Mouse (Mus musculus) layer of hippocampus, adult 9-11 months (tissue): Measurements from ENCODE around the gene Myom3.

Experiments
- DNase-seq: peaks from one replicate; pipeline ENCODE4 v3.0.0; 2022

Myom3 gene

DNA sequence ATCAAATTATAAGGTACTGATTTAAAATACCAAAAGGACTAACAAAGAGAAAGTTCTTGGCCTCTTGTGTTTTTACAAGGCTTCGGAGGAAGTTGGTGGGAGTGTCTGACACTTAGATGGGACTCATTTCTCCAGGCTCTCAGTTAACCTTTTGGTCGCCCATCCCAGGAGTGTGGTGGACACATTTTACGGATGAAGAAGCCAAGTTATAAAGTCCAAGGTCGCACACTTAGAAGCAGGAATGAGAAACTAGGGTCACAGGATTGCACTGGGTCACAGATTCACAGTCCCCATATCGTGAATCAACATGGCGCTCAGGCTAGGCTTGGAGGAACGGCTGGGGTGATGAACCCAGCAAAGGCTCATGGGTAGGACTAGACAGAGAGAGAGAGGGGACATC lies 2.1 kb downstream of the Myom3 start:
- DNase-seq, result no peak

DNA sequence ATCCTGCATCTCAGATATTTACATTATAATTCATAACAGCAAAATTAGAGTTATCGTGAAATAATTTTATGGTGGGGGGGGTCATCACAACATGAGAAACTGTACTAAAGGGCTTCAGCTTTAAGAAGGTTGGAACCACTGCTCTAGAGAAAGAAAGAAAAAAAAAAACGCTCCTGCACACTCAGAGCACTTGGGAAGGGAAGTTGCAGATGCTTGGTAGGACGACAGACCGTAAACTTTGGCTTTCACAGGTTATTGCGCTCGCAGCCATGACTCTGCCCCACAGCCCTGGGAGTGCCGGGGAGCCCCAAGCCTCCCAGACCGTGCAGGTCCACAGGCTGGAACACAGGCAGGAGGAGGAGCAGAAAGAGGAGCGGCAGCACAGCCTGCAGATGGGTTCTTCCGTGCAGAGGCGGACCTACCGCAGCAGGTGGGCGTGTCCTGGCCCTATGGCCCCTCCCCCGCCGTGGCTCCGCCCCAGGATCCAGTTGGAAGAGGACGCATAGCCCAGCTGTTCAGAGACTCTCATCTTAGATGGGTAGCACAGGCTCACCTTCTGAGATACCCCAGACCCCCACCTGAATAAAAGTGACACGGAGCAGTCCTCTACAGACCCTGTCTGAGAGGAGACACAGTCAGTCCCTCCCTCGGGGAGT lies 2.9 kb downstream of the Myom3 start:
- peak; percentile 34 for DNase-seq

DNA sequence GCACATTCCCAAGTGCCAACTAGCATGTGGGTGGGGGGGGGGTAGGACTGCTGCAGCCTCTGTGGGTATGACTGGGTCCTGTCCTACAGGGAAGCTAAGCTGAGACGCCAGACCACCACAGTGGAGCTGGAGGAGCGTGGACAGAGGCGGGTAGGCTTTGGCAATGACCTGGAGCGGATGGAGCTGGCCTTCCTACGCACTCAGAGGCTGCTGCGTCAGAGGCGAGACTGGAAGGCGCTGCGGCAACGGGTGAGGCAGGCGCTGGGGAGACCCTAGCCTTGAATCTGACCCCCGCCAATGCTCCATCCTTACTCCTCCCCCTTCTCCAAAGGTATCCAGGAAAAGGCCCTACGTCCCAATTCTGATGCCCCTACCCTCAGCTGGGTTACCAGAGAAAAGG lies 5.2 kb downstream of the Myom3 start:
- DNase-seq, result no peak

DNA sequence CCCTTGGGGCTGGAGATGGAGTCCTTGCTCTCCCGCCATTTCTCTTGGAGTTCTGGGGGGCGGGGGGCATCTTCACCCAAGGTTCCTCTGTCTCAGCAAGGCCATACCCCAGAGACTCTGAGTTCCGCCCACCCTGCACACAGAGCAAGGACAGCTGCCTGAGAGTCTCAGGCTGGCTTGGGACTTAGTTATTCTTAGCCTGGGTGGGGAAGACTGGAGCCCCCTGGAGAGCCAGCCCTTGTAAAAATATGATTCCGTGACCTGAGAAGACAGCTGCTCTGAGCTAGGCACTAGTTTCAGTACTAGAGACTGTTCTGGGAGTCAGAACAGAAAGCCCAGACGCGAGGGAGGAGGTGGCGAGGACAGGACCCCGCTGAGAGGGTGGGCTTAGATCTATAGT lies 6.2 kb downstream of the Myom3 start:
- no peak for DNase-seq

DNA sequence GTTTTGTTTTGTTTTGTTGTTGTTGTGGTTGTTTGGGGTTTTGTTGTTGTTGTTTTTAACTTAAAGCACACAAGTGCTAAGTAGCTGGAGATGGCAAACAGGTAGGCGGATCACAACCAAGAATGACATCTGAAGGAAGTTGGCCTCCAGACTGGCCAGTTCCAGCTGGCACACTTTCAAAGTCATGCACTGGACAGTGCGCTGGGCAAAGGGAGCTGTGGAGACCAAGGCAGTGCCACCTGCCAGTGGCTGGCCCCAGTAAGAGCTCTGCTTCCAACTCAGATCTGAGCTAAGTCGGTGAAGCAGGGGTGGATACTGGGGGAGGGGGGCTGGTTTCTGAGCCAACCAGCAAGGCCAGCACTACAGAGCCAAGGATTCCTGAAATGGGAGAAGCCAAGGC lies 7.5 kb downstream of the Myom3 start:
- no peak for DNase-seq

DNA sequence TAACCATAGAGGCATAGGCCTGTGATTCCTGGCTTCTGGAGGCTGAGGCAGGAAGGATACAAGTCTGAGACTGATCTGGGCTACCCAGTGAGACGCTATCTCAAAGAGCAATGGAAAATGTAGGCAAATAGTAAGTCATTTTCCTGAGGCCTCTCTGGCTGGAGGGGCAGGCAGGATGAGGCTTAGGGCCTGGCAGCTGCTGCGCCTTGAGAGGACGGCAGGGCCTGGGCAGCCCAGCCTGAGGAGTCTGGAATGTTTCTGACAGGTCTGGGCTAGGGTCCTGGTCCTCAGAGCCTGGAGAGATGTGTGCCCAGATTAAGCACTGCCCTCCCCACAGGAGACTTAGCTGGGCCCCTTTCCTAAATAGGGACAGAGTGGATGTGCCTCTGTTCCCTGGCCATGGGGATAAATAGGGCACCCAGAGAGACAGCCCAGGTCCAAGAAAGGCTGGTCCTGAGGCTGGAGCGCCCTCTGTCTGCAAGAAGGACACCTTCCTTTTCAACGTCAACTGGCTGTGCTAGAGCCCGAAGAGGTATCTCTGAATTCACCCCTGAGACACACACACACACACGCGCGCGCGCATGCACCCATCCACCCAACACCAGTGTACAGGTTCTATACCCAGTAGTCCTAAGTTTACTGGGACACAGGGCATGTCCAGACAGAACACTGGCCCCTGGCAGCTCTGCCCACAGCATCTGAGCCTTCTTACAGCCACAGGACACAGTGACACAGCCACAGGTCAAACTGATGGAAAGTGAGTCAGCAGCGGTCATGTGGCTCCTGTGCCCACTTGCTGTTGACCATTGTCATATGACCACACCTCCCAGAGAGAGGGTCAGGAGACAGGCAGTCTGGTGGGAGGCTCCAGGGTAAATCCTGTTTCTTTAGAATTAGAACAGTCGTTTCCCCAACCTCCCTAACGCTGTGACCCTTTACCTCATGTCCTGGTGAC lies 9.3 kb downstream of the Myom3 start:
- DNase-seq, result no peak

DNA sequence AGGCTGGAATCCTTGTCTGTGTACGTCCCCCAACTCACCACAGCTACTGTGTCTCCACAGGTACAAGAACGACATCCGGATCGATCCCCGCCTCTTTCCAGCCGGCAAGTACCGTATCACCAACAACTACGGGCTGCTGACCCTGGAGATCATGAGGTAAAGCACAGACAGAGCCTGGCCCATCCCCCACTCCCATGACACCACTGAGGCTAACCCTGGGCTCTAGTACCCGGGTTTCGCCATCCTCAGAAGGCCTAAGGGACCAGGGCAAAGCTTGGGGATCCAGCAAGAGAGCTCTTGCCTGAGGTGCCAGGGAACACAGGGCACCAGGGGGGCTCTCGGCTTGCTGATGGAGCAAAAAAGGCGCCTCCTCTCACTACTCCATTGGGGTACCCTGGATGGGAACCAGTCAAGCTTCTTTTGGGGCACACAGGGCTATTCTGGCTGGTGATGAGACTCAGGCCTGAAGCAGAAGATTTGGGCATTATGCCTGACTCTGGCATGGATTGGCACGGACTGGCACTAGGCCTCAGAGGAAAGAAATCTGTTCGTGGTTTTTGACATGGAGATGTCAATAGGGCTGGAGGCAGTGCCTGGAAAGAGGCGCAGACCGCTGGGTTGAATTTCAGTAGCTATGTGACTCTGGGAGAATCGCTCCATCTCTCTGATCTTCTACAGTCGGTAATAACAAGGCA lies 11.2 kb downstream of the Myom3 start:
- no peak for DNase-seq

DNA sequence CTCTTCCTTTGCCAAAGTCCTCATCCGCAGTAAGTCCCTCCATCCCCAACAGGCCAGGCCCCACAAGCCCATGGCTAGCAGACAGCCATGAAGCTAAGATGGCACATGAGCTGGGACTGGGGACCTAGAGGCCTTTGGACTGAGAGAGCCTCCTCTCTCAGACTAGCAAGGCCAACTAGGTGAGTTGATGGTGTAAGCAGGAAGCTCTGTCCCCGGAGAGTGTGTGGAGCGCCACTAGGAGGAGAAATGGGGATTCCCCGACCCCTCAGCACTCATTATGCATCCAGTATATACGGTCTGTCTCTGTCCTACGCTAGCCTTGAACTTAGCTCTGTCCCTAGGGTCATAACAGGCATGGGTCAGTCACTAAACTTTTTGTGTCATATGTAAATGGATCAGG lies 12.1 kb downstream of the Myom3 start:
- DNase-seq, result no peak

DNA sequence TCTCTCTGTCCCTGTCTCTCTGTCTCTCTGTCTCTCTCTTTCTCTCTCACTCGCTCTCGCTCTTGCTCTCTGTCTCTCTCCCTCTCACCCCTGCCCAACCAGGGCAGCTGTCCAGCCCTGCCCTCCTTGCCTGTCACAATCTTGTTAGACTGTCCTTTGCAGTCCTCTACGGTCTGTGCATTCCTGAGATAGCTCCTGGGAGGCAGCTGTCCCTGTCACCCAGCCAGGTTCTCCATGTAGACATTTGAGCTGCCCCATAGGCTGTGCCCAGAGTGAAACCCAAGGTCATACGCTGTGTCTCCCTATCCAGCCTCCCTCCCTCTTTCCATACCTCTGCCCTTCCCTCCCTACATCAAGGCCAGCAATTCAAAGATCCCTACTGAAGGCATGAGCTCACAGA lies 13.2 kb downstream of the Myom3 start:
- no peak for DNase-seq

DNA sequence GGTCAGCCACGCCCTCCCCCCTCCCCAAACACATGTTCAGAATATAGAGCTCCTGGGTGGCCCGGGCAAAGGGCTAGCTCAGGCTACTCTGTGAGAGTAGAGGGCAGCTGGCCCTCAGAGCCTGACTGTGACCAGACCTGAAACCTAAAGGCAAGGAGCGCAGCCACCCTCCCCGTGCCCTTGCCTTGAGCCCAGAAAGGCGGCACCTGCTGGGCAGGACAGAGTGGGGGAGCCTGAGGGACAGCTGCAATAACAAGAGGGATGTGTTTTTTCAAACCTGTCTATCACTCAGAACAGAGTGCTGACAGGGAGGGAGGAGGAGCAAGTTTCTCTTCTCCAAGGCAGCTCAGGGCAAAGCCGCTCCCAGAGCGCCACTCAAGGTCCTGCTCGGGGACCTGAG lies 15.0 kb downstream of the Myom3 start:
- no peak for DNase-seq

DNA sequence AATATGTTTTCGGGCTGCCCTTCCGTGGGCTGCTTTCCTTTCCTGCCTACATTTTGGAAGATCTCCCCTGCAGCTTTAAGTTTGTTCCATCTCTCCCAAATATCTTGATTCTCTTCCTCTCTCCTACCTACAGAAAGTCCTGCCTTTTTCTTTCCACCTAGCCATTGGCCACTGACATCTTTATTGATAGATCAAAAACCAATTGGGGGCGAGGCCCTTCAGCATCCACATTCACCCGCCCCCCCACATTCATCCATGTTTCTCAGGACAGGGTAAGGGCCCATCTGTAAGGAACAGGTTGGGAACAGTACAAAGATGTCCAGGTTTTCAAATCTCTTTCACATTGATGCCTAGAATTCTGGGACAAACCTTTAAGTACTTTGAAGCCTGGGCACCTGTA lies 17.3 kb downstream of the Myom3 start:
- DNase-seq, result no peak

DNA sequence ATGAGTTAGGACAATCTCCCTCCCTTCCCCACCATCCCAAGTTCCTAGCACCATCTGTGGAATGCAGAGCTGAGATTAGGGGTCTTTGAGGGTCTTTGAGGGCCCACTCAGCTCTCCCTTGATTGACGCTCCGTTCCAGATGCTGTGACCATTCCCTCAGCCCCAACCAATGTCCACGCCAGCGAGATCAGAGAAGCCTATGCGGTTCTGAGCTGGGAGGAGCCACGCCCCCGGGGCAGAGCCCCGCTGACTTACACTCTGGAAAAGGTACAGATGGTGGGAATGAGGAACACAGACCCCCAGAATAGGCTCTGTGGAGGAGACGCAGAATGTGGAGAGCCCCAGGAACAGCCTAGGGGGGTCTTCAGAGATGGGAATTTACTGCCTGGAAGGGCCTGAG lies 20.1 kb downstream of the Myom3 start:
- no peak for DNase-seq

DNA sequence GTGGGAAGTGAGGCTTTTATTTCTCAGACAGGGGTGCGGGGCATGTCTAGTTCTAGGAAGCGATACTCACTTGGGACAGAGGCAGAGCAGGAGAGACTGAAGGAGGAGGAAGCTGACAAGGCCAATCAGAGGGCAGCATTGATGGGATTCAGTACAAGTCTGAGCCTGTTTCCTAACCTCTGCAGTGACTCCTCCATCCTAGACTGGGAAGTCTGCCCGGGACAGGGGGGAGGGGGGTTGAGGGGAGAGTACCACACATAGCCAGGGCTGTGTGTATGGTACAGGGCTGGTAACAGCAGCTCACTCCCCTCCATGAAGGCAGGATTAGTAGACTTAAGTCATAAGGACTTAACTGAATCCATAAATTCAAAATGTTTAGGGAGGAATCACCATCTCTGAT lies 20.7 kb downstream of the Myom3 start:
- no peak for DNase-seq

DNA sequence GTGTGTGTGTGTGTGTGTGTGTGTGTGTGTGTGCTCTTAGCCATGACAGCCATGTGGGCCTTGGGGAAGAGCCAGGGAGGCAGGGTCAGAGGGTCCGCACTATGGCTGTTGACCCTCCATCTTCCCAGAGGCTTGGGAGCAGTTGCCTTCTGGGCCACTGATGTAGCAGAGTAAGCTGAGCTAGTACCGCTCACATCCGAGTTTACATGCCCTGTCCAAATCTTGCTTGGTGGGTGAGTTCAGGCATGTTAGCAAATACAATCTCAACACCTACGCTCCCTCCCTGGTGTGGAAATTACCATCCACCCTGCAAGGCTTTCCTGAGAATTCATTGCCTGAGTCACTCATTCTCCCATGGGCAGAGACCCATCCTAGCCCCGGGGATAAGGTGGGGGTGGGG lies 21.8 kb downstream of the Myom3 start:
- no peak for DNase-seq

DNA sequence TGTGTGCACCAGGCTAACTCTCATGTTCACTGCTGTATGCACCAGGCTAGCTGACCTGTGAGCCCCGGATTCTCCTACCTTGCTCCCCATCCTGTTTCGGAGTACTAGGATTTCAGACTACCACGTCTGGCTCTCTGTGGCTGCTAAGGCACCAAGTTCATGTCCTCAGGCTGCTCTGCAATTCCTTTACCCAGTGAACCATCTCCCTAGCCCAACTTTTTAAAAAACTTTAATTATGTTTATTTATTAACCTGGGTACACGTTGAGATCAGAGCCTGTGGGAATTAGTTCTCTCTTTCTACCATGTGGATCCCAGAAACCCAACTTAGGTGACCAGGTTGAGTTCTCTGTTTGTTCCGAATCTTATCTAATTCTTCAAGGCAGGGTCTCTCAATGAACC lies 27.1 kb downstream of the Myom3 start:
- DNase-seq, result no peak

DNA sequence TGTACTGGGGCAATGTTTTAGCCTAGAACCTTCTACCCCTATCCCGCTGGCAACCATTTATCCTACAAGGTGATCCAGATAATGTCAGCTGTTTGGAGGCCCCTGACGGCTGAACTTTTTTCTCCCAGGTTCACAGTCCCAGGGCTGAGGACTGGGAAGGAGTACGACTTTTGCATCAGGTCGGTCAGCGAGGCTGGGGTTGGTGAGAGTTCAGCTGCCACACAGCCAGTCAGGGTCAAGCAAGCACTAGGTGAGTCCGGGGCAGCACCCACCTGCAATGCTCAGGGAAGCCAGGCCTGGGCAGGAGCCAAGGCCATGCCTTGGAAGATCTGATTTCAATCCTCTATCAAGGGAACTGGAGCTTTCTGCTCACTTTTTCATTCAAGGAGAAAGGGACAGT lies 27.8 kb downstream of the Myom3 start:
- DNase-seq, result no peak

DNA sequence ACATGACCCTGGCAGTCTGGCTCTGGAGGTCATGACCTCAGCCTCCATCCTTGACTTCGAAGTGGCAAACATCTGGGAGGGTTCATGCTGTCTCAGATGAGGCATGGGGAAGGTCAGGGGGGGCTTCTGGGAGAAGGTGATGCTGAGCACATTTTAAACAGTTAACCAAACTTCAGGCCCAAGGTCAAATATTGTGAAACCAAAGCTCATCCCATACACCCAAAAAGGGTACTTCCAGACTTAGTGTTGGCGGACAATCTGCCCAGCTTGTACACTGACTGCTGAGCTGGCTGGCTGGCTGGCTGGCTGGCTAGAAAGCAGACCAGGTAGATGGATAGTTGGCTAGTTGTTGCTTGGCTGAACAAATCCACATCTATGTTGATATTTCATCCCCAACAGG lies 29.6 kb downstream of the Myom3 start:
- no peak for DNase-seq

DNA sequence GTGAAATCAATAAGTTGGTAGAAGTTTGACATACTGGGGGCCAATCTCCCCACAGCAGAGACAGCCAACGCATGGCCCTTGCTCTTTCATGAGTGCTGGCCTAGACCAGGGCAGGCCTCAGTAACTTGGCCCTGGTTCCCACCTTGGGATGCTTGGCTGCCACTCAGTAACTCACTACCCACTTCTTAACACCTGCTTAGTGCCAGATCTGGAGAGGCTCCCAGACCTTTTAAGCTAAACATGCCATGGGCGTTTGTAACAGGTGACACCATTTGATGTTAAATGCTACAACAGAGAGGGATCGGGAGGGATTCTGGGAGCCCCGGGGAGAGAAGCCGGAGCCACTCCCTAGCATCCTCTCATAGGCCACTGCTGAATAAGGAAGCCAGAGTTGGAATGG lies 33.3 kb downstream of the Myom3 start:
- no peak for DNase-seq

DNA sequence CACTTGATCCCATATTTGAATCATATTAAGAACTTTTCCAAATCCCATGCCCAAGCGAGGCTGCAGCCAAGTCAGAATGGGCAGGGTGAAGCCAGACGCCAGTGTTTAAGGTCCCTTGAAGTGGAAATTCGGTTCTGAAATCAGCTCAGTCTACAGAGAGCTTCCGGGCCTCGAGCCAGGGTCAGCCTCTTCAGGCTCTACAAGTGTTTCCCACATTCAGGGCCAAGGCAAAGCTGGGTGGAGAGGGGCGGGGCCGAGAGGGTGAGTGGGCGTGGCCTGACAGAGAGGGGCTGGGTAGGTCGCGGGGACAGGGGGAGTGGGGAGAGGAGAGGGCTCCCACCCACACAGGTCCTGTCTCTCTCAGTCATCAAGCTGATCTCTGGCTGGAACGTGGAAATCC lies 38.4 kb downstream of the Myom3 start:
- no peak for DNase-seq

DNA sequence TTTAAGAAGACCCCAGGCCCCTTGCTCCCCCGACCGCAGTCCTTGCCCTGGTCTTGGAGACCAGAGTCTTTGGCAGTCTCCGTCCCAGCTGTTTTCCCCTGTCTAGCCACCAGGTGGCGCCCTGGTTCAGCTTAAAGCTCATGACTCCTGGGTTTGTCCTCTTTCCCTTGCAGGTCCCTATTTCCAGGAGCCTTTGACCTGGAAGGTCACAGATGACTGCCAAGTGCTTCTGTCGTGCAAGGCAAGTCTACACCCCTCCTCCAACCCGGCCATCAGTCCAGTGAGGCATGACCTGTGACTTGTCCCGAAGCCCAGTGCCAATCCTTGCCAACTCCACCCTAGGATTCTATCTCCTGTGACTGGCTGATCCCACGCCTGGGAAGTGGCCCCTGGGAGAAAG lies 42.0 kb downstream of the Myom3 start:
- DNase-seq, result peak; percentile 72

DNA sequence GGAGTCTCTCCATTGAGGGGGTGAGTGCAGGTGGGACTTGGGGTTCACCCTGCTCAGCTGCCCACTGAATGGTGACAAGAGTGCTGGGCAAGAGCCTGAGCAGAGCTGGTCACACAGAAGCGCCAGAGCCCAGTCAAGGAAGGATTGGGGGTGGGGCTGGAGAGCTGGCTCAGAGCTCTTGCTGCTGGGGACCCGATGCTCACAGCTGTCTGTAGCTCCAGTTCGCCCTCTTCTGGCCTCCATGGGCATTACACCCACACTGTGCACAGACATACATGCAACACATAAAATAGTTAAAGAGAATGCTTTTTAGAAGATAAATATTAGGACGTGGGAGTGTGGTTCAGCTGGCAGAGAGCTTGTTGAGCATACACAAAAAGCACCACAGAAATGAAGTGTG lies 43.8 kb downstream of the Myom3 start:
- DNase-seq, result no peak

DNA sequence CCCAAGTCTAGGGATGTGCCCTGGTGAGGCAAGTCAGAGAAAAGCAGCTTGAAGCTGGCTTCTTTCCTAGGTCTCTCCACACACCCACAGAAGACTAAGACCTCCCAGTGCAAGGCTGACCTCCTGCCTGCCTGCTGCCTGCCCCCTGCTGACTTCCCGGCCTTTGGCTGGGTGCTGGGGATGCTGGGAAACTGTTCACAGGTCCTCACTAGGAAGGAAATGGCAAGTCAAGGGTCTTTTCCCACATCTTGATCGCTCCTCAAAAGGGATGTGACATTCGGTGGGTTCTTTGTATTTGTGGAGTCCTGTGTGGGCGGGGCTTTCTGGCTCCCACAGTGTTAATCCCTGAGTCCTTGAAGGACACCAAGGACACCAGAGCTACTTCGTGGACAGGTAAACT lies 44.7 kb downstream of the Myom3 start:
- DNase-seq, result no peak

DNA sequence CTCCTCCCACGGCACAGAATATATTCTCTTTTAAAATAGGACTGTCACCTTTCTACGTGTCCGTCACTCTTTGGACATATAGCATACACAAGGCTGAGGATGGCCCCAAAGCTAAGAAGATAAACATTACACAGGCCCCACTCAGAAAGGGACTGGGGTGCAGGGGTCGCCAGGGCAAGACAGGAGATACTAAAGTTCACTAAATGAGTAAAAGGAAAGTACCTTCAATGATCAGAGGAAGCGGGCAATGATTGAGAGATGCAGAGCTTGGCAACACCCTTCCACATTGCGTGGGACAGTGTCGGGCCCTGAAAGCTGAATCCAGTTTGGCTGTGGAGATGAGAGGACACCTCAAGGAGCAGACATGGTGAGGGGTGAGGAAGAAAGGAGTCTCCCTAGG lies 55.4 kb downstream of the Myom3 start:
- no peak for DNase-seq
